Mouse (Mus musculus): Measurements from ENCODE around the gene Kcnk15.

Kcnk15 gene

GRCm38 (mm10) chr2:163853461-163853901 lies at the start of gene Kcnk15:
Gene Kcnk15 (plus strand): TSS chr2:163853651.
- CTCF ChIA-PET: no interaction called here

GRCm38 (mm10) chr2:163803838-163804237 lies 49.6 kb upstream of the Kcnk15 start:
- CTCF ChIA-PET: no interaction called here

- CTCF ChIA-PET: no interaction called here
Observed at GRCm38 (mm10) chr2:163809166-163809565, 44.3 kb upstream of the Kcnk15 start.

GRCm38 (mm10) chr2:163809704-163810103 lies 43.7 kb upstream of the Kcnk15 start:
- CTCF ChIA-PET: no interaction called here

GRCm38 (mm10) chr2:163813077-163813476 lies 40.4 kb upstream of the Kcnk15 start:
- CTCF ChIA-PET: no interaction called here

DNA sequence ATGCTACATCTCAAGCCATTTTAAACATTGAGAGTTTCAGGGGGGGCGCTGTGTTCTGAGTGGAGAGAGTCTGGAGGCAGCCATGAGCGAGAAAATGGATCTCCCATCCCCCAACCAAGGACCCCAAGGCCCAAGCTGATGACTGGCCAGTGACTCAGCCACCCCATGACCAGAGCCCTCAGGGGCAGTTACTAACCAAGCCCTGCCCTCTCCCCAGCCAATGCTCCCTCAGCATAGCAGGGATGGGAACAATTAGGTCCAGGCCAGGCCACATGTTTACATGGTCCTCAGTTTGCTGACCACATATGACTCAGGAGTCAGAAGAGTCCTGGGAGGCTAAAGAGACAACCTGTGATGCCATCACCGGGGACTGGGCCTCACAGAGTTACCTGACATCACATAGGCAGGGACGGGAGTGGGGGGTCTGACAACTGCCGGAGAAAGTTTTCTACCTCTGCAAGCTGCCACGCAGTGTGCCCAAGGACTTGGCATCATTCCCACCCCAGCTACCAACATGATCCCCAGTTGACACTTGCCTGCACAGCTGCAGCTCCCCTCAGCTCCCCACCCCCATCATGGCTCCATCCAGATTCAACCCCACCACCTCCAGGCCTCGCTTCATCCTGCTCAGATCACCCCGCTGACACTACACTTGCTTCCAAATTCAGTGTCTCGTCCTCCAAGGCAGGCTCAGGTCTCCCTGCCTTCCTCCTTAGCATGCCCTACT lies 38.5 kb upstream of the Kcnk15 start:
- CTCF ChIA-PET: no interaction called here

GRCm38 (mm10) chr2:163820607-163821006 lies 32.8 kb upstream of the Kcnk15 start, which contains the start of gene Ccn5:
Gene Ccn5 (plus strand): TSS chr2:163820861.
- CTCF ChIA-PET: interaction anchor here (0.5 kb wide), 1 partner anchor 225 kb away, joined by 3 read pairs; no protein-coding TSS in a partner anchor

GRCm38 (mm10) chr2:163823248-163823647 lies 30.2 kb upstream of the Kcnk15 start:
- CTCF ChIA-PET: no interaction called here

DNA sequence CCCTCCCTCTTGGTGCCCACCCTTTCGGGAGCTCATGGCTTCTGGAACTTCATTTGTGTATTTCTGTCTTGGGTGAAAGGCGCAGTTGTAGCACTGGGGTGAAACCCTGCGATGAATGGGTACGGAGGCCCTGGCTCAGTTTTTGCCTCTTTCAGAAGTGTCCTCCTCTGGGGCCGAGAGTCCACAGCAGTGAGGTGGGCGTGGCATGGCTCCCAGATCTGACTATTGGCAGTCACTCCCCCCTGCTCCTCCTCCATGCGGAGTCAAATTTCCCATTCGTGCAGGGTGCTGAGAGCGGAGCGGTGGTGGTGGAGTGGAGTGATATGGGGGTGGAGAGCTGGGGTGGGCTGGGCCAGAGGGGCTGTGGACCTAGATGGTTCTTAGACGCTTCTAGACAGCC lies 29.7 kb upstream of the Kcnk15 start:
- CTCF ChIA-PET: no interaction called here

GRCm38 (mm10) chr2:163825861-163826260 lies 27.6 kb upstream of the Kcnk15 start:
- CTCF ChIA-PET: interaction anchor here (0.7 kb wide), 1 partner anchor 37 kb away, joined by 8 read pairs; no protein-coding TSS in a partner anchor

DNA sequence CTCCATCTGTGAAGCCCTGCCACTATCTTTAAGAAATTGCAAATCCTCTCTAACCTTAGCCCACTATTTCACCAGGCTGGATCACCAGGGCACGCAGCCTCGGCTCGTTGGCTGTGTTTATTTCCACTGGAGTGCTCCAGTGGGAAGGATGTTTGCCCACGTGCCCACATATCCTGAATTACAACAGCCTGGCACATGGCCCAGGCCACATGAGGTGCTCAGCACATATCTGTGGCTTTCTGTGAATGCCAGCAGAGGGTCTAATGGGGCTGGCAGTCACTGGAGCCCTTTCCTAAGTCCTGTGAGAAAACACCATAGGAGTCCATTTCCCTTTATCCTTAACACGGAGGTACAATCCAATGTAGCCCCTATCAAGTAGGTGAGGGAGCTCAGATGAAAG lies 27.0 kb upstream of the Kcnk15 start:
- CTCF ChIA-PET: interaction anchor here (0.7 kb wide), 1 partner anchor 147 kb away, joined by 3 read pairs; no protein-coding TSS in a partner anchor

DNA sequence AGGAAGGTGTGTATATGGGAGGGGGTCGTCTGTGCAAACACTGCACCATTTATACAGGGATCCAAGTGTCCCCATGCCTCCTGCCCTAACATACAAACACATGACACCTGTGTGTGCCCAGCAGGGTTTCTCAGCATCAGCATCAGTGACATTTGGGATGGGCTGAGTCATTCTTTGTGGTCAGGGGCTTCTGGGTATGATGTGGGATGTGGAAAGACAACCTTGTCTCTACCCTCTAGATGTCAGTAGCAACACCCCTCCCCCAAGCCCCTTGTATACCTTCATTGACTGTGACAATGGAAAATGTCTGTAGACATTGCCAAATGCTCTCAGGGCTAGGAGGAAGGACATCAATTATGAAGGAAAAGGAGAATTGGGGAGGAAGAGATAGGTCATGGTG lies 22.3 kb upstream of the Kcnk15 start:
- CTCF ChIA-PET: no interaction called here

- CTCF ChIA-PET: no interaction called here
Observed at GRCm38 (mm10) chr2:163838043-163838442, 15.4 kb upstream of the Kcnk15 start.

DNA sequence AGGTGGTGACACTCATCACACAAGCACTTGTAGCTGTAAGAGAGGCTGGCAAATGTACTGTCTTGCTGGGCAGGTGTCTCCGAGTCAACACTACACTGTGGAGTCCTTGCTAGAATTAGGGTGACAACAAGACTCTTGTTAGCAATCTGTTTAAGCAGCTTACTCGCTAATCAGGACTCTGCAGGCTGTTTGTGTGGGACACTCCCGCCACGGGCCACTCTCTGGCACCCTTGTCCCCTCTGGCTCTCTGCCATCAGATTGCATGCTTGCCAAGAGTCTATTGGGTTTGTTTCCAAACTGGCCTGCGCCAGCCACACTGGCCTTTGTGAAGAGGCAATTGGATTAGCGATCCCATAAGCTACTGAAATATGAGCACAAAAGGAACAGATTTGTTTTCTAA lies 13.9 kb upstream of the Kcnk15 start:
- CTCF ChIA-PET: interaction anchor here (0.6 to 0.7 kb wide), 2 partner anchors 15 to 240 kb away, joined by 3 read pairs; no protein-coding TSS in a partner anchor

GRCm38 (mm10) chr2:163842043-163842442 lies 11.4 kb upstream of the Kcnk15 start:
- CTCF ChIA-PET: no interaction called here

GRCm38 (mm10) chr2:163857233-163857632 lies 3.8 kb downstream of the Kcnk15 start:
- CTCF ChIA-PET: no interaction called here

- CTCF ChIA-PET: no interaction called here
Observed at GRCm38 (mm10) chr2:163858254-163858947, 5.0 kb downstream of the Kcnk15 start.

GRCm38 (mm10) chr2:163865311-163865710 lies 11.9 kb downstream of the Kcnk15 start:
- CTCF ChIA-PET: no interaction called here

GRCm38 (mm10) chr2:163866061-163866460 lies 12.6 kb downstream of the Kcnk15 start:
- CTCF ChIA-PET: no interaction called here

- CTCF ChIA-PET: no interaction called here
Observed at GRCm38 (mm10) chr2:163869783-163870182, 16.3 kb downstream of the Kcnk15 start.

GRCm38 (mm10) chr2:163871266-163871665 lies 17.8 kb downstream of the Kcnk15 start:
- CTCF ChIA-PET: no interaction called here

GRCm38 (mm10) chr2:163871906-163872305 lies 18.5 kb downstream of the Kcnk15 start:
- CTCF ChIA-PET: no interaction called here

- CTCF ChIA-PET: no interaction called here
Observed at GRCm38 (mm10) chr2:163874877-163875276, 21.4 kb downstream of the Kcnk15 start.
